Mouse (Mus musculus): ENCODE measurements around the gene Hid1.

GRCm38 (mm10) chr11:115381276-115381675, 13.7 kb upstream of the Hid1 start:
- TF ChIP-seq CTCF (IDR thresholded peaks at IDR 0.05; ENCODE audit: control insufficient read depth, insufficient read depth, insufficient read length) (no peak), MYOG (IDR thresholded peaks at IDR 0.05; ENCODE audit: control insufficient read depth, extremely low read depth, insufficient read length) (no peak), CEBPB (IDR thresholded peaks at IDR 0.05; ENCODE audit: low read depth) (no peak), MAX (IDR thresholded peaks at IDR 0.05) (no peak), MYOD1 (IDR thresholded peaks at IDR 0.05; ENCODE audit: control insufficient read depth, insufficient read length, low read depth) (no peak), FOSL1 (IDR thresholded peaks at IDR 0.05; ENCODE audit: insufficient read depth, low read length, poor library complexity, severe bottlenecking) (no peak)

Data from C2C12 (cell line).